Mouse (Mus musculus): ENCODE measurements around the gene Nfia.

The Nfia gene

DNA sequence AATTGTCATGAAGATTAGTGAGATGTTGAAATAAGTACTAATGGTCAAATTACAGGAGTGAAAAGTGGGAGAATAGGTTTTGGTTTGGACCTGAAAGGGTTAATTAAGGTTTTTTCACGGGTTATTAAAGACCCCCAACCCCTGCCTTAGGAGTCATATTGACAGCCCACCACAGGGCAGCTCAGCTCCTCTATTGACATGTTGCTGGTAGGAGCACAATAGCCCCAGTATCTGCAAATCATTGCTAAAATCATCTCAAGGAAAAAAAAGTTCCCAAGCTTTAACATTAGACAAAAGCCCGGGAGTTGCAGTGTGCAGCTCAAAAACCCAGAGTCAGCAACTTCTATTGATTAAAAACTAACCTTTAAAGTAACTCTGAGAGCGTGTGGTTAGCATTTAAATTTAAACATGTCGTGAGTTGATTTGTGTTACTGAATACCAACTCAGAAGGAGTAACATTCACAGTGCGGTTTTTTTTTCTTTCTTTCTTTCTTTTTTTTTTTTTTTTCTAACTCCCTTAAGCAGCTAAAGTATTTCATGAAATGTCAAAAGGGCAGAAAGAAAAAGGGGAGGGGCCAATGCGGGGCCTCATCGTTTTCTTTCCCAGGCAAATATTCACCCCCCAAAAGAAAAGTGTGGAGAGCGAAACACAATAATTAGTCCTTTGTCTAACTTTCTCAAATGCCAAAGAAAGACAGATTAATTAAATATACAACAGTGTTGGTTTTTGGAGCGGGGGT is 335.6 kb downstream of the Nfia start:
- peak; percentile 82 for DNase-seq

DNA sequence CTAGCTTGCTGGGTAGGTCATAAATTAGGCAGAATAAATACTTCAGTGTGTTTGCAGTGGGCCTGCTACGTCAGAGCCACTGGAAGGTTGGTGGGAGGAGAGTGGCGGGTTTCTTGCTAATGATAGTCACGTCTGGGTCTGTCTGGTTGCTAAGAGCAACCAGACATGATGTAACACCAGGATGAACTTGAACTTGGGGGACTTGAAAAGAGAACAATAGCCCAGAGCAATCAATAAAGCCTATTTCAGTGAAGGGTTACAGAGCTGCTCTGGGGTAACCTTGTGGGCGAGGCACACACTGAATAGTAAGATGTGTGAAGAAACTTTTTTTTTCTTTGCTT is 336.1 kb downstream of the Nfia start:
- peak; percentile 94 for DNase-seq

DNA sequence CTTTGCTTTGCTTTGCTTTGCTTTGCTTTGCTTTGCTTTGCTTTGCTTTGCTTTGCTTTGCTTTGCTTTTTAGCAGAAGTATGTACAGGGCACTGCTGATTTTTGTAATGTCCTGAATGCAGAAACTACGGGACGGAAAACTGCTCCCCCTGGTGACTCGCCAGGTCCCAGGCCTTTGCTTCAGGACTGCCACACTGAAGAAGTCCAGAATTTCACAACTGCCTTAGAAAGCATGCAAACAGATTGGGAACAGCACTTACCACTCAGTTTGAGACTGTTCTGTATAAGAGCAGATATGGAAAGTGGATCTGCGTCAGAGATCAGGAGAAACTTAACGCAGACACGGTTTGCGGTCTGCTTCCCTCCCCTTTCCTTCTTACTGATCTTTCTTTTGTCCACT is 336.5 kb downstream of the Nfia start:
- peak; percentile 97 for DNase-seq

DNA sequence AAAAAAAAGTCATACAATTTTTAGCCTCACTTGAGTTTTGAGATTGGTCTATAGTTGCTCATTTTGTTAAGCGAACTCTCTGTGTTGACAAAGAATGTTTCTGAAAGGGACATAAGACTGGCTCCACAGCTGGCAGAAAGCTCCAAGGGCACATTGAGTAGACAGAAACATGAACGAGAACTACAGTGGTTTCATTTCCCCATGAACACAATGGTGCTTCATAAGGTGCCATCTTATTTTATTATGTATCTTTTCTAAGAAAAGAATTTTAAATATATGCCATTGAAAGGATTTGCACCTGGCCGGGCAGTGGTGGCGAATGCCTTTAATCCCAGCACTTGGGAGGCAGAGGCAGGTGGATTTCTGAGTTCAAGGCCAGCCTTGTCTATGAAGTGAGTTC is 337.4 kb downstream of the Nfia start:
- peak; percentile 66 for DNase-seq

DNA sequence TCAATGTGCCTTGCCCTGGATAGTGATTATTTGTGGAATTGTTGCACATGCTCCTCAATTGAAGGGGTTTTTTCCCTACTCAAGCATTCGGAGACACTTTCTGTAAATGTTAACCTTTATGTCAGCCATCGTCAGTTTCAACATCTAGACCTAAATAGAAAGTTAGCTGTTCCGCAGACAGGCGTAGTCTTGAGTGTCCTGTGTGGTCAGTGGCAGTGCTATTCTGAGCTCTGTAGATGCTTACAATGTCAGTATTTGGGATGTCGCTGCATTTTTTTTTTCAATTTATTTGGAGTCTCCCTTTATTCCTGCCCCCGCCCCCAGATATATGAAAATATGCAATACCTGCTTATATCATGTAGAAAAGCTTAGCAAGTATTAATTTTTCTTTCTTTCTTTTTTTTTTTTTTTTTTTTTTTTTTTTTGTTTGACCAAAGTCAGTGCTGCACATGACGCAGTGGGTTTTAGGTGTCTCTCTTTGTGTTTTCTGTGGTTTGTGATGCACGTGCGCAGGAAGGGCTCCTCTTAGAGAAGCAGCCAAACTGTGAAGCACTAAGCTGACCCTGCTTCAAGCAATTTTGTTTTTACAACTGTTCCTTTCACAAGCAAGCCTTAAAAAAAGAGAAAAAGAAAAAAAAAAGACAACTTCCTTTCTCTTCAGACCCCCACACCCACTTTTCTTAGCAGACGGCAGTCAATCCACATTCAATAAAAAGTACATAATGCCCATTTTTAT is 340.9 kb downstream of the Nfia start:
- peak; percentile 78 for DNase-seq

DNA sequence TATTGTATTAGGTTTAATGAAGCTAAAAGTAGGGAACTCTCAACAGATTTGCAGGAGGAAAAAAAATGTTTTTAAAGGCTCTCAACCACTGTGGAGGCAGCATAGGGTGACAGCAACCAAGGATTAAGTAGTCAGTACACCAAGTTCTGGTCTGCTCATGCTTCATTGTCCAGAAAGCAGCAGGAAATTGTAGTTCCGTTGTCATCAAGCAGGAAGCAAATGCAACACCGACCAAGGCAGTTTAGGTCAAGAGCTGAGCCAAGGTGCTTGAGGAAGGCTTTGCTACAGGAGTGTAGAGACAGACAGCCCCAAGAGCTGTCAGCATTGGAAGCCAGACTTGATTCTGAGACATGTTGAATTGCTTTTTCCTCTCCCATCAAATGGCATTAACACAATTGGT is 342.4 kb downstream of the Nfia start:
- DNase-seq, result peak; percentile 89

DNA sequence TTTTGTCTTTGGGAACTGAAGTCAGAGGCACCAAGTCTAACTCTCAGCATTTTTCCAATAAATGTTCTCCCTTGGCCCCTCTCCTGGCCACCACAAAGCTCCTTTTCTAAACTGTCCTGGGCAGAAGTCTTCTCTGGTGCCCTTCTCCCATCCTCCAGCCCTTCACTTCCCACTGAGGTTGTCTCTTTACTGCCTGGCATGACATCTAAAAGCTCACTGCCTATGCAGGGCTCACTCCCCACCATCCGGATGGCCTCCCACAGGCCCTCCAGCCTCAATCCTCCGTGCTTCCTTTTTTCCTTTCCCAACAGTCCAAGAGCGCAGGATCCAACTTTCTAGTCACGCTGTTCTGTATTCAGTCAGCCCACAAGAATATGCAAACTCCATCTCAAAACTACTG is 342.9 kb downstream of the Nfia start:
- peak; percentile 78 for DNase-seq

DNA sequence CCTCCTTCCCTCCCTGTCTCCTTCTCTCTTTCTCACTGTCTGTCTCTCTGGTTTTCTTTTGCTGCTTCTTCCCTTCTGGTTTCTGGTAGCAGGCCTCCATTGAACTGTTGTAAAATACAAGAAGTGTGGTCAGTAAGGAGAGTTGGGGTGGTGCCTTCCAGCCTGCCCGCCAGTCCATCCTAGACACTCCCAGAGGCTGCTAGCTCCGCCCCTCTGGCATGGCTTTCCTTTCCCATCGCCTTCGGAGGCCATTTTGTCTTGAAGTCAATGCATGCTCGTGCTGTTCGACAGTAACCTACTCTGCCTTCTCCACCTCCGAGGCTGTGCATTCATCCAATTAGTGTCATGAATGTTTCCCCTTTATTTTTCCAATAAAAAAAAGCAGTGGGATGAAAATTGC is 343.5 kb downstream of the Nfia start:
- DNase-seq, result peak; percentile 90

DNA sequence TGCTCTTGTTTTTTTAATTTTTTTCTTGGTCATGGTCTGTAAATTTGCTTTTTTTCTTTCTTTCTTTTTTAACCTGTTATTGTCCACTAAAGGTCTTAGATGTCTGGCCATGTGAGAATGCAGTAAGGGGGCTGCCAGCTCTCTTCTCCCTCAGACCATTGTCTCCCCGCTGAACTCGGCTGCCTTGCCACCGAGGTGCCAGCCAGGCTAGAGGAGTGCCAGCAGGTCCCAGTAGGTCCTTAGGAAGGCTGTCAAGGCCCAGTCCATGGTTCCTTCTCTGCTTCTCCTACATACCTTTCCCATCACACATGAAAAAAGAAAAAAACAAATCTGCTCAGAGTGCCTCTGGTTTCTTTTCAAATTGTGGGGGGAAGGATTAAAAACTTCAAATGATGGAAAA is 345.6 kb downstream of the Nfia start:
- DNase-seq, result peak; percentile 53

DNA sequence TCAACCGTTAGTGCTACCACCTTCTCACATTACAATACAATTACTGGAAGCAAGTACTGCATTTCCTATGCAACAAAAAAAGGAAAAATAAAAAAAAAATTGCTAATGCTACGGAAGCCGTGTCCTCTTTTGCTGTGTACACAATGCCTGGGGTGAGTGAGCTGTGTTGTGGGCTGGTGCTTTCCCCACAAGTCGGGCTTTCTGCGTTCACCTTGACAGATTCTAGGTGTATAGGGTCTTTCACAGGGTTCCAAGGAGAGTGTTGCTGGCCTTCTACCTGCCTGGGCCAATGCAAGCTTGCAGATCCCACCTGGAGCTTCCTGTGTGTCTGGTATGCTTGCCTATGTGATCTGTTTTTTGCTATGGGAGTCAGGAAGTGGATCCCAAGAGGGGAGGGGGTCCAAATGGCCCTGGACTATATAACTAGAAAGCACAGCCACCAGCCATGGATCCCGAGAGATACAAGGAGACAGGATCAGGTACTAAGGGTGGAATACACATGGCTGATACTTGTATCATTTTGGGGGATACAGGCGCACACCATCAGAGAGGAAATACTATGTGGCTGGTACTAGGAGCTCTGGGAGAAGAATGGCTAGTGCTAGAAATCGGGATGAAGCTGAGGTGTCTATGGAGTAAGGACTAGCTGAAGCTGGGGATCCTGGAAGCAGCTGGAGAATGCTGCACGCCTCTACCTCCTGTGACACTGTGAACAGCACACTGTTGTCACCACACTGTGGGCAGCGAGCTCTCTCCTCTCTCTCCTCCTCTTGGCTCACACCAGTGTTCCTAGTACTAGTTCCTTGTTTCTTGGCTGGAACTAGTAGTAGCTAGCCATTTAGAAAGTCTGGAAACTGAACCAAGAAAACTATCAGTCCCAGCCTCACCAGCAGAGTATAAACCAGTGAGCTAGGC is 346.5 kb downstream of the Nfia start:
- peak; percentile 92 for DNase-seq

DNA sequence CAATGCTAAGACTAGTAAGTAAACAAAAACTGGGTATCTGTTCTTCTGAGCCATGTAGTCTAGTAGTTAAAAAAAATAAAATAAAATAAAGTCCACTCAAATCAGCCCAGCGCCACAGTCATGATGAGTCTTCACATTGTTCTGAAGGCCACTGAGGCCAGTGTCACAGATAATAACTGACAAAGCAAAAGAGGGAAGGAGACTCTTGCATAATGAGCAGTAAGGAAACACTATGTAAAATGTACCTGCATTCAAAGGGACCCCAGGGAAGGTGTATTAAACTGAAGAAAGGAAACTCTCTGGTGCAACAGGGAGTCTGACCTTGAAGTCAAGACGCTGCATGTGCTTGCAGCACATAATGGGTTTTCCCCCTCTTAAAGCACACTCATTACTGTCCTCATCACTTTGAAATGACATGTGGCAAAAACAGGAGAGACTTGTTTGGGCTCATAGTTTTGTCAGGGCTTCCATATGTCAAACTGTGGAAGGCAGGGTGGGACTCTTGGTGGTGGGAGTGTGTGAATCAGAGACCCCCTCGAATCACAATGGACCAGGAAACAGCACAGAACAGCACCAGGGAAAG is 347.5 kb downstream of the Nfia start:
- DNase-seq, result peak; percentile 4

DNA sequence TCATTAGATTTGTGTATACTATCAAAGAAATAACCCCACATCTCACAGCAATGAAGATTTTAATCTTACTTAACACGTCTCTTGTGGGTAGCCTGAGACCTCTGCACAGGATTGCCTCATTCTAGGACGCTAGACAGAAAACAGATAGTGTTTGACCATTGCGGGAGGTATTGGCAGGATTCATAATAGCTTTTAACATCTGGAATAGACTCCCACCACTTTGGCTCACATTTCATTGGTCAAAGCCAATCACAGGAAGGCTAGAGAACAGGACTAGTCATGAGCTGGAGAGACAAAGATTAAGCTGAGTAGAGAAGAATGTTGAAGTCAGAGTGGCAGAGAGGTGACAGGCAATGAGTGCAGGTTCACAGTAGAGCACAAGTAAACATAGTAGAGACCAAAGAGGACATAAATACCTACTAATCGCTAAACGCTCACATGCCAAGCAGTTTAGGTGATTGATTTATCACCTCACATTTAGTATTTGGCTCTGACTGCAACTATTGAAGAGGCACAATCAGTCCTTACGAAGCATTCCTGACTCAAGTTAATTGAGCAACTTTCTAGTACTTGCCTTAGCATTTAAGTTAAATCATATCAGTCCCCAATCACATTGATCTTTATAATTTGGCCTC is 348.3 kb downstream of the Nfia start:
- DNase-seq, result peak; percentile 90

DNA sequence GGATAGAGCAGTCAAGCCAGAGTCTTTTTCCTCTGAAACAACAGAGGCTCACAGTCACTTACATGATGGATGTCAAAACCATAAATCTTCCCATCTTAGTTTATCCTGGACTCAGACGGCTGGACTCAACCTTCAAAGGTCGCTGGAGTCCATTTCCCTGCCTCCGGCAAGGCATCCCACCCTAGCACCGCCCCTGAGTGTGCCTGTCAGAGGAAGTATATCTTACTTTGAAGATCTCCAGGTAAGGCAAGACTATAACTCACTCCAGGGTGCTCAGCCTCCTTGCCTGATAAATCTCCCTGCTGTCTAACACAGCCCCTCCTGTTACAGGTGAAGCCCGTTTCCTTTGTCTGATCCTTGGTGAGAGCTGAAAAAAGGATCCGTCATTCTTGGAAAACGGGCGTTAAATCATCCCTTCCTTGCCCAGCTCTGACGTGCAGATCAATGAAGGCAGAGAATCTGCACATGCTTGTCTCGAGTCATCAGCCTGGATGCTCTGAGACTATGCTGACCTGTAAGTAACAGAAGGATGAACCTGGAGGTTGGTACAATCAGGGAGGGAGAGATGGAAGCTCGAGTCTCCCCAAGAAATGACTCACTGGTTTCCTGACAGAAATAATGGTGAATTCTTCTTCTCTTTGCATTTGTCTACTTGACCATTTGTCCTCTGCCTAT is 353.6 kb downstream of the Nfia start:
- DNase-seq, result peak; percentile 53

DNA sequence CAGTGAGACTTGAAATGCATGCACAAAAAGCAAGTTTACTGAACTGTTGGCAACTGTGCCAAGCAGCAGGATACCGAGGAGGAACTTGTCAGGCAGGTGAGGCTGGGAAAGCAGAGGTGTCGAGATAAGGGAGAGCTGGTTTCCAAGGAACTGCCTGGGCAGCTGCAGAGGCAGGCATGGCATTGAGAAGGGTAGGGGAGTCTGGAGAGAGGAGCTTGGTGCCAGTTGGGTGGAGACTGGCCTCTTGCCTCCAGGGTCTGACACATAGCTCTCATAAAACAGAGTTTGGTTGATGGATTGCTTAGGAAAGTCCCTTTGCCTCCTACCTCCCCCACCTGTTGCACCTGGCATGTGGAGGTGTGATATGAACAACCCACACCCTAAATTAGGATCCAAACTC is 358.3 kb downstream of the Nfia start:
- peak; percentile 85 for DNase-seq

DNA sequence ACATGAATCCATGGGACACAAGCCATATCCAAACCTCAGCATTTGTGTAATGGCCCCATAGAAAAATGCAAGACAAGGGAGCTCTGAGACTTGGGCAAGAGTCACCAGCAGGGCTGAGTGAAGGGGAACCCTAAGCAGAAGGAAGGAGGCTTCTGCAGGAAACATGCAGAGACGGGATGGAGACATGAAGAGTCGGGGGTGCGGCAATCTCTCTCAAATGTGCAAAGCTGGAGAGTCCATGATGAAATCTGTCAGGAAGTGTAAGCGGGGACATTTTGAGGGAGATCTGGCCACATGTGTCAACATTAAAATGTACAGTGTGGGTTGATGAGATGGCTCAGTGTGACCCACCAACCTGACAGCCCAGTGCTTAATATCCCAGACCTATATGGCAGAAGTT is 361.5 kb downstream of the Nfia start:
- DNase-seq, result peak; percentile 52

DNA sequence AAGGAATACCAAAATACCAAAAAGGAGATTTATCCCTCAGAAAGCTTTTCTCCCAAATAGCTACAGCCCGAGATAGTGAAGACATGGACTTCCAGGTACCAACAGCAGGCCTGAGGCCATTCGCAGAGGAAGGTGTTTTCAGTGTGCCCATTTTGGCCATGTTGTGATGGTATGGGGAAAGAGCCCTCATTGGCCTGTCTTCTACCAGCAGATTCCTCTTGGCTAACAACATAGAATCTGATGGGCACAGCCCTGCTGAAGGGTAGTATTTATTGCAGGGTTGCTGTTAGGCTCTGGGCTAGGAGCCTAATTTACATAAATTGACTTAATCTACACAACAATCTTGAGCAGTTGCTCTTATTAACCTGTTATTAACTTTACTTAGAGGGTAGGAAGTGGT is 363.5 kb downstream of the Nfia start:
- DNase-seq, result no peak

DNA sequence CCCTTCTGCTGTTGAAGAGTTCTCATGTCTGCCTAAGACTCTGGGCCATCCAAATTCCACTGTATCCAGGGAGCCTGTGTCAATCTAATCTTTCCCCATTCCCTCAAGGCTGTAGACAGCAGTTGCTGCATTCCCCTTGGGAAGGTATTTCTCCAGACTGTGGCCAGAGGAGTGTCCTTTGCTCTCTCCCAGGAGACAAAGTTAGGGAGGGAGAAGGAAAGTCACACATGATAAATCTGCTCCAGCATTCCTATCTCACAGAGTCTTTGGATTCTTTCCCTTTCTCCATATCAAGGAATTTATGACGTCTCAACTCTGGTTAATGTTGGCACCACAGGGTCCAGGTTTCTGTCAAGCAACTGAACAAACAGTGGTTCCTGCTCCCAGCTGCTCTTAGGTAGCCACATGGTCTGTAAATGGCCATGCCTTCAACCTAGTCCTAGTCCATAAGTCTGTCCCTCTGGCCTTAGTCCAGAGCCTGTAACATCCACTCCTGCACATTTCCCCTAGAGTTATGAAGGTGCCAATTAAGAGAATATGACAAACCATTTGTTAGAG is 370.4 kb downstream of the Nfia start:
- peak; percentile 98 for DNase-seq

DNA sequence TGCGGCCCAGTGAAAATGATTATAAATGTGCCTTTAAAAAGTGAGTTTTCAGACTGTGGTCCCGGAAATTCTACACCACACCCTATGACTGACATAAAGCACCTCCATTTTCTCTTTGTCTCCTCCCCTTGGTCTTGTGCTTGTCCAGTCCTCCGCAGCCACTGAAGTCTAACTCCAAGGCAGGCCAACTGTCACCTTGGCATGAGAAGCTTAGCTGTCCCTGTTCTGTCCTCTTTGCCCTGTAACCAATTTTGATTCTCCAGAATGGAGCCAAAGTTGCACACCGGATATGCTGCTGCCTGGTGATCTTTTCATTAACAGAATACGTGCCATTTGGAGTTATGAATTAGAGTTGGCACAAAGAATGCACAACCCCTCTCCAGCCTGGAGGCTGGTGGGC is 378.0 kb downstream of the Nfia start:
- DNase-seq, result no peak

DNA sequence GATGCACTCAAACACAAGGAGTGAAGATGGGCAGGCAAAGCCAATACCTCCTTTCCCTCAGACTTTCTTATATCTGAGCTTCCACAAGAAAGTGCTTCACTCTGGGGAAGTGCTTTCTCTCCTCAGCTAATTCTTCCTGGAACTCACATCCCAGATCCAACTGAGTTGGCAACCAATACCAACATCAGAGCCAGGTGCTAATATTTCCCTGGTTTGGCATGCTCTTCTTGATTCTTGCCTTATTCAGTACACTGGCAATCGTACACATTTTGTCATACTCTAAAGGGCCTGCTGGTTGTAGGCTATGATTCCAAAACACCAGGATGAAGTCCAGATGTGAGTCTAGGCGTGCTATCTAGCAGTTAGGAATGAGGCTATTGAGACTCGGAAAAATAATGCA is 385.4 kb downstream of the Nfia start:
- DNase-seq, result no peak

DNA sequence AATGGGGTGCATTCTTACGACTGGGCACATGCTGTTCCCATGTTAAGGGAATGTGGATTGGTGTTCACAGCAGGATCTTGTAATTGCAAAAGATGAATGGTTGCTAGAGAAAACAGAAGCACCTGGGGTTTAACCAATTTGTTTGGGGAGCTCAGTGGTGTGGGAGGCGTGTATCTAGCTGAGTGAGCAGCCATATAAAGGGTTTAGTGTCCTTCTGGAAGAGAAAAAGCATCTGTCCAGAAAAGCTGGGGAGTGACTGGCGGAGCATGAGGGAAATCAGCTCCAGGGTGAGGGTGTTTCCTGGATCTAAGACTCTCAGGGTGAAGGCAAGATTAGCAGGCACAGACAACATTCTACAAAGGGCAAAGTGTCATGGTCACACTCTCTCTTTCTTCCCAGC is 393.8 kb downstream of the Nfia start:
- peak; percentile 25 for DNase-seq
